Mouse (Mus musculus) midbrain, embryonic 14.5 days (tissue): ENCODE data around the gene Islr. TPM values are rescaled to one million over a fixed set of nuclear protein-coding genes. Genes with fewer than 3 reads are reported as not detected.

Experiments used
- ATAC-seq: fragments of 200-750 bp; cut with Nextera tagmentation; 2 replicates; pipeline ENCODE4 v1.8.0; 2017; ENCODE audit warnings: moderate number of reproducible peaks, moderate library complexity; ENCODE audit not compliant: low FRiP score, low TSS enrichment
- DNase-seq: peaks from one replicate; pipeline ENCODE4 v3.0.0-alpha.2; 2015
- H3K27ac ChIP-seq: fragments of 300-500 bp; sonication (generic); replicated peaks from 2 replicates; pipeline ENCODE4 v1.5.1; 2014; ENCODE audit warnings: mild to moderate bottlenecking, low read depth, low read length, moderate library complexity
- H3K27me3 ChIP-seq: fragments of 300-500 bp; sonication (generic); 2 replicates; pipeline ENCODE4 v1.6.1; 2014; ENCODE audit warnings: low read length, control low read depth, mixed read lengths; ENCODE audit not compliant: control insufficient read depth, insufficient read depth
- H3K36me3 ChIP-seq: fragments of 300-500 bp; sonication (generic); 2 replicates; pipeline ENCODE4 v1.6.1; 2014; ENCODE audit warnings: low read length, control low read depth; ENCODE audit not compliant: control insufficient read depth, insufficient read depth
- H3K4me1 ChIP-seq: fragments of 300-500 bp; sonication (generic); 2 replicates; pipeline ENCODE4 v1.6.1; 2014; ENCODE audit warnings: mild to moderate bottlenecking, antibody characterized with exemption, low read length, control low read depth; ENCODE audit not compliant: control insufficient read depth, insufficient read depth
- H3K4me2 ChIP-seq: fragments of 300-500 bp; sonication (generic); 2 replicates; pipeline ENCODE4 v1.6.1; 2014; ENCODE audit warnings: mild to moderate bottlenecking, low read length, moderate library complexity
- H3K4me3 ChIP-seq: fragments of 300-500 bp; sonication (generic); replicated peaks from 2 replicates; pipeline ENCODE4 v1.5.1; 2014; ENCODE audit warnings: low read depth, low read length
- H3K9ac ChIP-seq: fragments of 300-500 bp; sonication (generic); replicated peaks from 2 replicates; pipeline ENCODE4 v1.6.1; 2014; ENCODE audit warnings: mild to moderate bottlenecking, low read length, moderate library complexity
- H3K9me3 ChIP-seq: fragments of 300-500 bp; sonication (generic); 2 replicates; pipeline ENCODE4 v1.6.1; 2016; ENCODE audit warnings: low read length, control low read depth, mixed read lengths; ENCODE audit not compliant: control insufficient read depth
- WGBS: fragments of 180-500 bp; shearing (Covaris S2); extraction: QIAGEN DNeasy Blood & Tissue Kit; methylation state at CpG from one replicate; pipeline ENCODE4 v1.1.7; 2014; 5-methylcytosine and 5-hydroxymethylcytosine counted together
- polyA plus RNA-seq: library from polyadenylated mRNA; unstranded; fragments of >200 nt; fragmentation: Nextera tagmentation; extraction: Ambion mirVana; gene quantifications from 2 replicates; pipeline ENCODE4 v1.2.1, GENCODE M21; 2014

Islr gene
- polyA plus RNA-seq, 1 experiment from 2014 or later, result 16.6 TPM

DNA sequence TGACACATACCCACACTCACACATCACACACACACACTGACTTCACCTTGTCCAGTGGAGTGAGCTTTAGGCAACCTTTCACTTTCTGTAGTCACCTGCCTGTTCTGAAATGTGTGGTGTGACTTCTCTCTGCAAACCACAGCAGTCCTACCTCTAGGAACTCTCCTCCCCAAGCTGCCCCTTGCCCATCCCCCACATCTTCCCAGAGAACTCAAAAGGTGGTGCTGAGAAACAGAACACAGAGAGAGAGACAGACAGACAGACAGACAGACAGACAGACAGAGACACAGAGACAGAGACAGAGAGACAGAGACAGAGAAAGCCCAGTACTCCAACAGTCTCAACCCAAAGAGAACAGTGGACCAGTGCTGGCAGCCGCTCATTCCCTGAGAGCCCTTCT, 8.4 kb downstream of the Islr start:
- Histone ChIP-seq H3K9ac (peak overlapping the region; percentile 48), H3K36me3 (no peaks in the 10 kb centered on the region), H3K4me2 (peak overlapping the region; percentile 63), H3K4me3 (peak overlapping the region; percentile 41), H3K9me3 (no peaks in the 10 kb centered on the region), H3K27me3 (peaks cover 51% of the 10 kb centered on the region), H3K4me1 (peaks cover 19% of the 10 kb centered on the region), H3K27ac (peak overlapping the region; percentile 90)
- WGBS, result 5% methylated on average over 1 of the region's 1 CpGs
- no peak for DNase-seq
- no peak for ATAC-seq

DNA sequence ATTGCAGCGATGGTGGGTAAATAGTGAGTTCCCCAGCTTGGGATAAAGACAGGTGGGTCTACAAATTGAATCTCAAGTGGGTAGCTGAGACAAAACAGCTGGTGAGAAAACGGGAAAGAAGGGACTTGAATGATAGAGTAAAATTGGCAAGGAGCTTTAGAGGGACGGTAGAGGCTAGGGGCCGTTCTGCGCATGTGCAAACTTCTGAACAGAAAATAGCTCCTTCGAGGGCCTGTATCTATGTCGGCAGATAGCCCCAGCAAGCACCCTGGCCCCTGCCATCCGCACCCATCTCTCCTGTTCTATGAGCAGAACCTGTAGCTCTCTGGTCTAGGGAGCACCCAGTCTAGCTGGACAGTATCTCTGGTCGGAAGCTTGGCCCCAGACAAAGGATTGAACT, 9.9 kb downstream of the Islr start:
- H3K9ac ChIP-seq, result no peak overlapping the region
- H3K27ac ChIP-seq, result peak overlapping the region; percentile 60; the same call in 1 of the 2 replicates
- peaks cover 37% of the 10 kb centered on the region for H3K27me3 ChIP-seq
- no peaks in the 10 kb centered on the region for H3K36me3 ChIP-seq
- H3K9me3 ChIP-seq, result no peaks in the 10 kb centered on the region
- H3K4me2 ChIP-seq, result peak overlapping the region; percentile 63; the same call in 1 of the 2 replicates
- DNase-seq (no peak), ATAC-seq (no peak)
- no peak overlapping the region for H3K4me3 ChIP-seq
- H3K4me1 ChIP-seq, result peaks cover 18% of the 10 kb centered on the region
- WGBS, result 59% methylated on average over 9 of the region's 9 CpGs

DNA sequence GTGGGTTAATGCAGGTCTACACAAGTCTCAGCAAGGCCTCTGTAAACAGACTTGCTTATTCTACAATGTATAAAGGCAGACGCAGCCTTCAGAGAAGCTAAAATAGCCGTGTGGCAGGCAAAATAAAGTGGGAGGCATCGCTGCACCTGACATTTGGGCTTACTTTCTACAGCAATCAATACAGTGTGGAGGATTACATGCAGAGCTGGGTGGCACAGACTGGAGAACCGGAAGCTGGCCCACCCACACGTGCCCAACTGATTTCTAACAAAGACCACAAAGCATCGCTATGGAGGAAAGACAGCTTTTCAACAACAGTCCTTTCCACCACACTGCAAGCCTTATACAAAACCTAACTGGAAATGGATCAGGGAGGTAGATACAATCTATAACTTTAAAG, 19.6 kb downstream of the Islr start:
- DNase-seq, result no peak
- ATAC-seq, result no peak
- Histone ChIP-seq H3K27ac (no peak overlapping the region), H3K36me3 (no peaks in the 10 kb centered on the region), H3K27me3 (no peaks in the 10 kb centered on the region), H3K4me1 (no peaks in the 10 kb centered on the region), H3K9me3 (no peaks in the 10 kb centered on the region), H3K4me2 (no peak overlapping the region), H3K4me3 (no peak overlapping the region), H3K9ac (no peak overlapping the region)
- WGBS, result 55% methylated on average over 6 of the region's 6 CpGs

DNA sequence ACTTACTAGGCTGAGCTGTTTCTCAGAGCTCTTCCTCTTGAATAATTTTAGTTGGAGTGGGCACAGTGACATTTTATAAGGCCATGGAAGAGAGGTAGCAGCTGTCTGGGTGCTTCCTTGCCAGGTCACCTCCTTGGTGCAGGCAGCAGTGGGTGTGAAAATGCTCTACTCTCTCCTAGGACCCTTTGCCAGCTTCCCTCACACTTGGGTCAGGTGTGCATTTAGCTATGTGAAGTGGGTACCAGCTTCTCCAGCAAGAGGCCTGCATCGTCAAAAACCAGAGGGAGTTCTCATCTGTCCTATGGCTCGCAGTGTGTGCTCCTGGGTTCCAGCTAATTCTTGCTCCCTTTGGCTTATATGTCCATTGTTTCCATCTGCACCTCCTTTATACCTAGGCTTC, 24.7 kb downstream of the Islr start:
- ATAC-seq (no peak), DNase-seq (no peak)
- no peaks in the 10 kb centered on the region for H3K36me3 ChIP-seq
- H3K4me2 ChIP-seq, result no peak overlapping the region
- H3K4me3 ChIP-seq, result no peak overlapping the region
- WGBS, result 95% methylated on average over 2 of the region's 2 CpGs
- H3K9ac ChIP-seq, result no peak overlapping the region
- no peaks in the 10 kb centered on the region for H3K9me3 ChIP-seq
- no peak overlapping the region for H3K27ac ChIP-seq
- no peaks in the 10 kb centered on the region for H3K27me3 ChIP-seq
- 0 out of 2 replicates have a peak, but pooled peaks cover 3% of the 10 kb centered on the region for H3K4me1 ChIP-seq

DNA sequence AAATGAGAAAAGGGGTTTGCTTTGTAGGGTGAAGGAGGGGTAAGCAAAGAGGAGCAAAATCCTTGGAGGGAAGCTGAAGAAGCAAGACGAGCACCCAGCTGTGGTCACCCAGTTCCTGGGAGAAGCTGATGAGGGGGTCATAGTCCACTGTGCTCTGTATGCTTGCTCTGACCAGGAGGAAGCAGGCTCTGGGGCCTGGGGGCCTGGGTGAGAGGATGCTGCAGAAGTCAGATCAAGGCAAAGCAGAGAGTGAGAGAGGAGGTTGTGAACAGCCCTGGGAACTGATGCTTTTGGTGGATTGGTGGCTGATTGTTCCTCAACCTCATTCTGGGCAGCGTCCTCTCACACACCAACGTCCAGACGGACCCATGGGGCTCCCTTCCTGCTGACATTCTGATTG, 26.9 kb downstream of the Islr start:
- H3K4me1 ChIP-seq, result 0 out of 2 replicates have a peak, but pooled peaks cover 3% of the 10 kb centered on the region
- ATAC-seq, result no peak
- no peak overlapping the region for H3K4me2 ChIP-seq
- H3K27me3 ChIP-seq, result no peaks in the 10 kb centered on the region
- no peak overlapping the region for H3K27ac ChIP-seq
- H3K4me3 ChIP-seq, result no peak overlapping the region
- H3K9me3 ChIP-seq, result no peaks in the 10 kb centered on the region
- H3K36me3 ChIP-seq, result no peaks in the 10 kb centered on the region
- no peak overlapping the region for H3K9ac ChIP-seq
- no peak for DNase-seq
- 43% methylated on average over 4 of the region's 4 CpGs for WGBS

DNA sequence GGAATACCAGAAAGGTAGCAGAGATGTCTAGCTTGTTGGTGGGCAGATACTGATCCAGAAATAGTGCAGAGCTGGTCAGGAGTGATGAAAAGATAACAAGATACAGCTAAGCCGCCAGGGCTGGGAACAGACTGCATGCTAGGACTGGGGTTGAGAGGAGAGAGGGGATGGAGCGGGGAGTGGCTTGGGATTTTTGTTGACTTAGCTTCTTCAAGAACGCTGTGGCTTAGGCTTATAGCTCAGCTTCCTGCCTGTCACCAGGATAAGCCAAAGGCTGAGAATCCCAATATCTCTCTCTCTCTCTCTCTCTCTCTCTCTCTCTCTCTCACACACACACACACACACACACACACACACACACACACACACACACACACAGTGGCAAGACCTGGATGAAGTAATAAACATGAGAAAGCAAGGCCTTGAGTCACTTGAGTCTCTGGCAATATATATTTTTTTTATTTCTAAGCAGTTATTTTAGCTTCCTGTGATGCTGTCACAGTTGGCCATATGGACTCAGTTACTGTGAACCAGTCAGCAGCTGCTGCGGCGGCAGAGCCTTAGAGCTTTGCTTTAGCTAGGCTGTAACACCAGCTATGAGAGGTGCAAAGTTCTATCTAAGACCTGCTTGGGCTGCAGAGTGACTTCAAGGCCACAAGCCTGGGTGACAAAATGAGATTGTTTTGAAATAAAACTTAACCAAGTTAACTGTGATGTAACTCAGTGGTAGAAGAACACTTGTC, 28.2 kb downstream of the Islr start:
- H3K9ac ChIP-seq, result no peak overlapping the region
- no peak overlapping the region for H3K4me3 ChIP-seq
- no peaks in the 10 kb centered on the region for H3K36me3 ChIP-seq
- 59% methylated on average over 5 of the region's 5 CpGs for WGBS
- H3K27ac ChIP-seq, result no peak overlapping the region
- no peaks in the 10 kb centered on the region for H3K27me3 ChIP-seq
- no peak overlapping the region for H3K4me2 ChIP-seq
- DNase-seq (no peak), ATAC-seq (no peak)
- no peaks in the 10 kb centered on the region for H3K9me3 ChIP-seq
- H3K4me1 ChIP-seq, result 0 out of 2 replicates have a peak, but pooled peaks cover 3% of the 10 kb centered on the region

DNA sequence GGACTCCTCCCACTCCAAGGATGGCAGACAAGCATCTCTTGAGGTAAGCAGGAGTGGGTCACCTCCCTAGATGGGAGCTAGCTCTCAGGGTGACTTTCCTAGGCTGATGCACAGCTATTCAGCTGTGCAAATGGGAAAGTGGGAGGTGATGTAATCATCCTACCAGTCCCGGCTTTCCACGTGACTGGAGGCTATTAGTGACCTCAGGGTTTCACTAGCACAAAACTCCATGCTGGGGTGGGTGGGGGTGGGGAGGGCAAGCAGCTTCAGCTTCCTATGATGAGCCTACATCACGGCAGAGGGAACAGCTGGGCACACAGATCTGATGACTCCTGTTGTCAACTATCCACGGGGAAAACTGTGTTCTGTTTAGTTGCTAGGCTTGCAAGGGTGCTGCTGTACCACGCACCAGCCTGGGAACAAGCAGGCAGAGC, 29.3 kb downstream of the Islr start:
- no peak for DNase-seq
- no peak for ATAC-seq
- Histone ChIP-seq H3K9ac (no peak overlapping the region), H3K36me3 (no peaks in the 10 kb centered on the region), H3K9me3 (no peaks in the 10 kb centered on the region), H3K4me1 (0 out of 2 replicates have a peak, but pooled peaks cover 3% of the 10 kb centered on the region), H3K4me3 (no peak overlapping the region), H3K4me2 (no peak overlapping the region), H3K27me3 (no peaks in the 10 kb centered on the region), H3K27ac (0 out of 2 replicates have a peak overlapping the region, but pooled peaks have one; percentile 8)
- 31% methylated on average over 5 of the region's 5 CpGs for WGBS

DNA sequence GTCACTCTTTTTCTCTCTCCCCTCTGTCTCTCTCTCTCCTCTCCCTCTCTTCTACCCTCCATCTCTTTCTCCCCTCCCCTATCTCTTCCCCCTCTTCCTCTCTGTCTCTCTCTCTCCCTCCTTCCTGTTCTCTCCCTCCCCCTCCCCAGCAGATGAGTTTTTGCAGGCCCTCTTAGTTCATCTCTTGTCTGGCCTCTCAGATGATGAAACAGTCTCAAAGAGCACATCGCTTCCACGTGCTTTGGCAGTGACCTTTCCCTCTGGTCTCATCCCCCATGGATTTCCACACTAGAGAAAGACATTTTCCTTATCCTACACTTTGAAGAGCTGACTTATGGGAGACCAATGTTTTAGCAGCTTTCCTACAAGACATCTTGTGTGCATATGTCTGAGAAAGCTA, 31.2 kb downstream of the Islr start:
- no peak overlapping the region for H3K4me2 ChIP-seq
- no peaks in the 10 kb centered on the region for H3K36me3 ChIP-seq
- no peak for ATAC-seq
- no peak overlapping the region for H3K9ac ChIP-seq
- H3K27ac ChIP-seq, result no peak overlapping the region
- no peaks in the 10 kb centered on the region for H3K9me3 ChIP-seq
- WGBS, result 69% methylated on average over 2 of the region's 2 CpGs
- no peak overlapping the region for H3K4me3 ChIP-seq
- no peak for DNase-seq
- 0 out of 2 replicates have a peak, but pooled peaks cover 3% of the 10 kb centered on the region for H3K4me1 ChIP-seq
- H3K27me3 ChIP-seq, result no peaks in the 10 kb centered on the region

DNA sequence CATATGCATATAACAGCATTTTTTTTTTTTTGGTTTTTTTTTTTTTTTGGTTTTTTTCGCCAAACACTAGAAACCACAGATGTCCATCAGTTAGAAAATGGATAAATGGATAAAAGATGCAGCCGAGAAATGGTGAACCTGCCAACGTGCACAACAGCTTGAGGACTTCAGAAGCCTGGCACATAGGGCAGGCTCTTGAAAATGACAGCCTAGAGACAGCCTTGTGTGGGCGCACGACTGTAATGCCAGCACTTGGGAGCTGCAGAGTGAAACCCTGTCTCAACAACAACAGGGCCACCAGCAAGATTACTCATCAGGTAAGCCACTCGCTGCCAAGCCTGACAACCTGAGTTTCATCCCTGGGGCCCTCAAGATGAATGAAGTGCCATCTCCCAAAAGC, 34.7 kb downstream of the Islr start:
- H3K27ac ChIP-seq, result no peak overlapping the region
- H3K9me3 ChIP-seq, result no peaks in the 10 kb centered on the region
- no peaks in the 10 kb centered on the region for H3K4me1 ChIP-seq
- H3K4me3 ChIP-seq, result no peak overlapping the region
- no peak overlapping the region for H3K4me2 ChIP-seq
- H3K36me3 ChIP-seq, result no peaks in the 10 kb centered on the region
- 82% methylated on average over 6 of the region's 6 CpGs for whole genome bisulfite sequencing
- H3K9ac ChIP-seq, result no peak overlapping the region
- H3K27me3 ChIP-seq, result no peaks in the 10 kb centered on the region
- DNase-seq, result no peak
- ATAC-seq, result no peak
